Mouse (Mus musculus) limb, embryonic 11.5 days (tissue): ENCODE measurements around the gene Smyd3. TPM values are rescaled to one million over a fixed set of nuclear protein-coding genes. Genes with fewer than 3 reads are reported as not detected.

Source experiments
- ATAC-seq: fragments of 200-750 bp; cut with Nextera tagmentation; 2 replicates; pipeline ENCODE4 v1.8.0; 2017; ENCODE audit warnings: low read depth; ENCODE audit not compliant: insufficient number of reproducible peaks, low FRiP score, low TSS enrichment
- DNase-seq: peaks from one replicate; pipeline ENCODE4 v3.0.0-alpha.2; 2015; ENCODE audit warnings: low spot score
- H3K27ac ChIP-seq: fragments of 300-500 bp; sonication (generic); replicated peaks from 2 replicates; pipeline ENCODE4 v1.5.1; 2014; ENCODE audit warnings: low read depth, mild to moderate bottlenecking, low read length
- H3K27me3 ChIP-seq: fragments of 300-500 bp; sonication (generic); 2 replicates; pipeline ENCODE4 v1.6.1; 2014; ENCODE audit warnings: mild to moderate bottlenecking, low read length, mixed read lengths; ENCODE audit not compliant: control insufficient read depth, insufficient read depth
- H3K36me3 ChIP-seq: fragments of 300-500 bp; sonication (generic); 2 replicates; pipeline ENCODE4 v1.6.1; 2014; ENCODE audit warnings: mild to moderate bottlenecking, low read length, moderate library complexity, mixed read lengths; ENCODE audit not compliant: control insufficient read depth, insufficient read depth
- H3K4me1 ChIP-seq: fragments of 300-500 bp; sonication (generic); 2 replicates; pipeline ENCODE4 v1.6.1; 2014; ENCODE audit warnings: low read length, mixed read lengths; ENCODE audit not compliant: control insufficient read depth, insufficient read depth
- H3K4me2 ChIP-seq: fragments of 300-500 bp; sonication (generic); 2 replicates; pipeline ENCODE4 v1.6.1; 2014; ENCODE audit warnings: low read depth, mild to moderate bottlenecking, moderate library complexity; ENCODE audit not compliant: severe bottlenecking
- H3K4me3 ChIP-seq: fragments of 300-500 bp; sonication (generic); 2 replicates; pipeline ENCODE4 v1.5.1; 2014; ENCODE audit warnings: low read depth, low read length
- H3K9ac ChIP-seq: fragments of 300-500 bp; sonication (generic); 2 replicates; pipeline ENCODE4 v1.6.1; 2014; ENCODE audit warnings: mild to moderate bottlenecking, low read length
- H3K9me3 ChIP-seq: fragments of 300-500 bp; sonication (generic); 2 replicates; pipeline ENCODE4 v1.6.1; 2016; ENCODE audit warnings: low read length; ENCODE audit not compliant: control insufficient read depth
- WGBS: fragments of 180-500 bp; shearing (Covaris S2); extraction: QIAGEN DNeasy Blood & Tissue Kit; methylation state at CpG from one replicate; pipeline ENCODE4 v1.1.7; 2014; 5-methylcytosine and 5-hydroxymethylcytosine counted together
- polyA plus RNA-seq: library from polyadenylated mRNA; unstranded; fragments of >200 nt; fragmentation: Nextera tagmentation; extraction: Ambion mirVana; gene quantifications from 2 replicates; pipeline ENCODE4 v1.2.1, GENCODE M21; 2014

Gene Smyd3
- polyA plus RNA-seq, 1 experiment from 2014 or later = 25.6 TPM

- peak; percentile 56; the same call in 1 of the 2 replicates for ATAC-seq
- no peak overlapping the region for H3K27ac ChIP-seq
- H3K9ac ChIP-seq = no peak overlapping the region
- 26% methylated on average over 22 of the region's 22 CpGs for WGBS
- H3K4me3 ChIP-seq = no peak overlapping the region
- H3K27me3 ChIP-seq = no peaks in the 10 kb centered on the region
- peaks cover 25% of the 10 kb centered on the region for H3K4me1 ChIP-seq
- H3K36me3 ChIP-seq = no peaks in the 10 kb centered on the region
- H3K9me3 ChIP-seq = no peaks in the 10 kb centered on the region
- peak overlapping the region; percentile 30; the same call in 1 of the 2 replicates for H3K4me2 ChIP-seq
- DNase-seq = peak; percentile 61
Observed at GRCm38 (mm10) chr1:179461019-179461814, 56.6 kb downstream of the Smyd3 start.

GRCm38 (mm10) chr1:179458987-179459368 lies 58.9 kb downstream of the Smyd3 start:
- no peak overlapping the region for H3K4me2 ChIP-seq
- no peak for ATAC-seq
- peaks cover 29% of the 10 kb centered on the region for H3K4me1 ChIP-seq
- no peaks in the 10 kb centered on the region for H3K36me3 ChIP-seq
- H3K9me3 ChIP-seq = no peaks in the 10 kb centered on the region
- no peak for DNase-seq
- H3K27ac ChIP-seq = no peak overlapping the region
- H3K4me3 ChIP-seq = no peak overlapping the region
- no peak overlapping the region for H3K9ac ChIP-seq
- 27% methylated on average over 10 of the region's 10 CpGs for WGBS
- no peaks in the 10 kb centered on the region for H3K27me3 ChIP-seq

GRCm38 (mm10) chr1:179458236-179458986 lies 59.4 kb downstream of the Smyd3 start:
- 5% methylated on average over 9 of the region's 9 CpGs for WGBS
- Histone ChIP-seq H3K4me3 (no peak overlapping the region), H3K27me3 (no peaks in the 10 kb centered on the region), H3K9me3 (no peaks in the 10 kb centered on the region), H3K9ac (no peak overlapping the region), H3K4me1 (peaks cover 29% of the 10 kb centered on the region), H3K36me3 (no peaks in the 10 kb centered on the region), H3K27ac (no peak overlapping the region), H3K4me2 (no peak overlapping the region)
- peak; percentile 55 for DNase-seq
- ATAC-seq = no peak

DNA sequence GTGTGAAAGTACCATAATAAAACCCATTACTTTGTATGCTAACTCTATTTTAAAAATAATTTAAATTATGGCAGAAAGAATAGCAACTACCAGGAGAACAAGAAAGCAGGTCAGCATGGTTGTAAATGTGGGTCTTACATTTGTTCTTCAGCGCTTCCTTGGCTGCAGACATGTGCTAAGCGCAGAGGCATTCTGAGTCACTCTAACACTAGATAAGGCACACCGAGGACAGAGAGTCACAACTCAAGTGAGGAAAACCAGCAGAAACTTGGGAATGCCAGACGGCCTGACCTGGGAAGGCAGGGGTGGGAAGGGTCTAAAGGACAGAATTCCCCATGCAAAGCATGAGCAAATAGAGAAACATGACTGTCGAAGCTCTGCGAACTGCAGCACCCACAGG lies 63.2 kb downstream of the Smyd3 start:
- H3K4me3 ChIP-seq = no peak overlapping the region
- H3K27ac ChIP-seq = no peak overlapping the region
- DNase-seq (no peak), ATAC-seq (no peak)
- H3K4me1 ChIP-seq = peaks cover 22% of the 10 kb centered on the region
- H3K27me3 ChIP-seq = no peaks in the 10 kb centered on the region
- H3K4me2 ChIP-seq = no peak overlapping the region
- no peaks in the 10 kb centered on the region for H3K36me3 ChIP-seq
- no peak overlapping the region for H3K9ac ChIP-seq
- 69% methylated on average over 6 of the region's 6 CpGs for WGBS
- H3K9me3 ChIP-seq = no peaks in the 10 kb centered on the region

GRCm38 (mm10) chr1:179451211-179451610 lies 66.6 kb downstream of the Smyd3 start:
- H3K27ac ChIP-seq = no peak overlapping the region
- no peaks in the 10 kb centered on the region for H3K9me3 ChIP-seq
- DNase-seq = no peak
- H3K36me3 ChIP-seq = no peaks in the 10 kb centered on the region
- H3K4me1 ChIP-seq = peaks cover 11% of the 10 kb centered on the region; the same call in 1 of the 2 replicates
- no peak overlapping the region for H3K4me3 ChIP-seq
- no peak overlapping the region for H3K9ac ChIP-seq
- H3K4me2 ChIP-seq = no peak overlapping the region
- 80% methylated on average over 2 of the region's 2 CpGs for WGBS
- H3K27me3 ChIP-seq = no peaks in the 10 kb centered on the region
- no peak for ATAC-seq

DNA sequence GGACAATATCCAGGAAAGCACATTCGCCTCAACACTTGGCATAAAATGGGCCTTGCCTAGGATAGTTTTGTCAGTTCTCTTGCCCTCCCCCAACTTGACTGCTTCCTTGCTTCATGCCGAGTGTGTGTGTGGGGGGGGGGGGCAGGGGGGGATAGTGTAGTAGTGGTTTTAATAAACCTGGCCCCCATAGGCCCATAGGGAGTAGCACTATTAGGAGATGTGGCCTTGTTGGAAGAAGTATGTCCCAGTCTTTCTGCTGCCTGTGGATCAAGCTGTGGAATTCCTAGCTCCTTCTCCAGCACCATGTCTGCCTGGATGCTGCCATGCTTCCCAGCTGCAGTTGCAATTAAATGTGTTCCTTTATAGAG lies 71.0 kb downstream of the Smyd3 start:
- Histone ChIP-seq H3K9me3 (no peaks in the 10 kb centered on the region), H3K27ac (no peak overlapping the region), H3K4me3 (no peak overlapping the region), H3K9ac (no peak overlapping the region), H3K4me2 (peak overlapping the region; percentile 10; the same call in 1 of the 2 replicates), H3K36me3 (no peaks in the 10 kb centered on the region), H3K4me1 (peaks cover 14% of the 10 kb centered on the region; the same call in 1 of the 2 replicates), H3K27me3 (no peaks in the 10 kb centered on the region)
- DNase-seq (no peak), ATAC-seq (peak; percentile 51)
- WGBS = 32% methylated on average over 2 of the region's 2 CpGs

DNA sequence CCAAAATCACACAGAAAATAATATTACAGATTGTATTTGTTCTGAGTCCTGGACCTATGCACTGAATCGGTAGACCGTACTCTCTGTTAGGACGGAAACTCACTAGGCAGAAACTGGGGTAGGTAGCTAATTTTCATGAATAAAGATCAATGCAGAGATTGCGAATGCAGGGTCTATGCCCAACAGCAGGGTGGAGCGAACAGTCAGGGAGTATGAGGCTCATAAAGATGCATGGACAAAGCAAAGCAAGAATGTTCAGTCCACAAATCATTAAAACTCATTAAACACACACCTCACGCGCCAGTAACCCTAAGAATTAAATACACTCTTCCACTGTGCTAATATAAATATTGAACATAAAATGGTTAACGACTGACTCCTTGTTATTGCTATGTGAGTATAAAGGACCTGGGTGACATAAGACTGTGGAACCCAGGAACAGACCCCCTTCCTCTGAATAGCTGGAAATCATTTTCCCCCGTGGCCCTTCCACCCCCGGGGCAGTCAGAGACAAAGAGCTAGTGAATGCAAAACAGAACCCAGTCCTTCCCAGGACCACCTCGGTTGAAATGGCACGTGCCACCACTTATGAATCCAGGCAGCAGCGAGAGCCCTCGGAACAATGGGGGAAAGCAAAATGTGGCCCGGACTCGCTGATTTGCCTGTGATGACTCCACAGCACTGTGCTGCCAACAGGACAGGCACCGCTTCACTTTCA lies 71.6 kb downstream of the Smyd3 start:
- H3K4me2 ChIP-seq = peak overlapping the region; percentile 10; the same call in 1 of the 2 replicates
- no peak overlapping the region for H3K9ac ChIP-seq
- no peak overlapping the region for H3K27ac ChIP-seq
- DNase-seq = peak; percentile 82
- H3K4me3 ChIP-seq = no peak overlapping the region
- peaks cover 14% of the 10 kb centered on the region; the same call in 1 of the 2 replicates for H3K4me1 ChIP-seq
- H3K27me3 ChIP-seq = no peaks in the 10 kb centered on the region
- H3K9me3 ChIP-seq = no peaks in the 10 kb centered on the region
- ATAC-seq = peak; percentile 59; the same call in 1 of the 2 replicates
- H3K36me3 ChIP-seq = no peaks in the 10 kb centered on the region
- 24% methylated on average over 17 of the region's 17 CpGs for WGBS

- Histone ChIP-seq H3K36me3 (no peaks in the 10 kb centered on the region), H3K4me2 (no peak overlapping the region), H3K9ac (no peak overlapping the region), H3K4me1 (peaks cover 14% of the 10 kb centered on the region), H3K27me3 (no peaks in the 10 kb centered on the region), H3K27ac (no peak overlapping the region), H3K4me3 (no peak overlapping the region), H3K9me3 (no peaks in the 10 kb centered on the region)
- DNase-seq (no peak), ATAC-seq (no peak)
- 83% methylated on average over 13 of the region's 13 CpGs for WGBS
Observed at GRCm38 (mm10) chr1:179443835-179444234, 74.0 kb downstream of the Smyd3 start.
